Mouse (Mus musculus) cerebellum, postnatal 25 days (tissue): Measurements from ENCODE around the gene Mettl7a2.

Source experiments
- DNase-seq, 2 experiments: peaks; one replicate each; pipeline ENCODE4 v3.0.0; 2021; ENCODE audit warnings: mixed read lengths in 2 of 2

The Mettl7a2 gene

DNA sequence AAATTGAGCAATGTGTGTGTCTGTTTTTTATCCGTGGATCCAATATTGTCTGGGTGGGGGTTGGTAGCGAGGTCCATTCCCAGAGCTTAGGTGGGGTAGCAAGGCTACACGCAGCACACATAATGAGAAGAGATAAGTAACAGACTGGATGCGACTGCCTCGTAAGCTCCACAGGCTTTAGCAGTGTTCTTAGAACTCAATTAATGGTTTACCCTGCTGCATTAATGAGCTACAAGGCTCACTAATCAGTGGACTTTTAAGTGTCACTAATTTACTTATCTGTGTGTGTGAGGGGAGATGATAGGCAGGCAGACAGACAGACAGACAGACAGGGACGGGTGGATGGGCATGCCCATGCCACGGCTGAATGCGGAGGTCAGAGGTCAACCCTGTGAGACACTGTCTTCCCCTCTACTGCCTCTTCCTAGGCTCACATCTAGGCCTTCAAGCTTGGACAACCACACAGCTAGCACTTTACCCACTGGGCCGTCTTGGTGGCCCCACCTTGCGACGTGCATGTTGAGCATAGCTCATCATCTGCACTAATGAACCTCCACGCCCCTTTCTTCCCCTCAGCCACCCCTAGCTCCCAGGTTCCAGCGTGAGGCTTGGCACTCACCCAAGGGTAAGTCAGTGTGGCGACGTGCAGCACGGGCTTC, 47.7 kb downstream of the Mettl7a2 start:
- DNase-seq, result no peak

- DNase-seq, result no peak
These were observed 48.8 kb downstream of the Mettl7a2 start for GRCm38 (mm10) chr15:100401811-100402210.

- DNase-seq, result no peak
These were observed 49.3 kb downstream of the Mettl7a2 start for GRCm38 (mm10) chr15:100402347-100402746.

DNA sequence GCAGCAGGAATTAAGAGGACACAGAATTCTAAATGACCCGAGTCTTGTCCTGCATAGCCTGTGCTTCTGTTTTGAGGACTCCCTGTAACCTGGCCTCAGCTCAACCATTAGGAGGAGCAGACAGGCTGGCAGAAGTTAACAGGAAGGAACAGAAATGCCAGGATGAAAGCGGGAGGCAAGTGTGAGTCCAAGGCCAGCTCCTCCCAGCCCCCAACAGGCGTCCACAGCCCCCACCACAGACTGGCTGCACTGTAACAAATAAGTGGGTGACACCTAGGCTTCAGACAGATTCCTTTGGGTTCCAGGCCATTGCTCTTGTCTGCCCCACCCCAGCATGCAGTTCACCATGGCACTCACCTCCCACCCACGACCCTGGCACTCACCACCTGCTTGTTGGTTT, 49.8 kb downstream of the Mettl7a2 start:
- no peak for DNase-seq

GRCm38 (mm10) chr15:100403318-100404000, 50.5 kb downstream of the Mettl7a2 start:
- no peak for DNase-seq

GRCm38 (mm10) chr15:100406088-100406487, 53.1 kb downstream of the Mettl7a2 start:
- DNase-seq, result no peak

DNA sequence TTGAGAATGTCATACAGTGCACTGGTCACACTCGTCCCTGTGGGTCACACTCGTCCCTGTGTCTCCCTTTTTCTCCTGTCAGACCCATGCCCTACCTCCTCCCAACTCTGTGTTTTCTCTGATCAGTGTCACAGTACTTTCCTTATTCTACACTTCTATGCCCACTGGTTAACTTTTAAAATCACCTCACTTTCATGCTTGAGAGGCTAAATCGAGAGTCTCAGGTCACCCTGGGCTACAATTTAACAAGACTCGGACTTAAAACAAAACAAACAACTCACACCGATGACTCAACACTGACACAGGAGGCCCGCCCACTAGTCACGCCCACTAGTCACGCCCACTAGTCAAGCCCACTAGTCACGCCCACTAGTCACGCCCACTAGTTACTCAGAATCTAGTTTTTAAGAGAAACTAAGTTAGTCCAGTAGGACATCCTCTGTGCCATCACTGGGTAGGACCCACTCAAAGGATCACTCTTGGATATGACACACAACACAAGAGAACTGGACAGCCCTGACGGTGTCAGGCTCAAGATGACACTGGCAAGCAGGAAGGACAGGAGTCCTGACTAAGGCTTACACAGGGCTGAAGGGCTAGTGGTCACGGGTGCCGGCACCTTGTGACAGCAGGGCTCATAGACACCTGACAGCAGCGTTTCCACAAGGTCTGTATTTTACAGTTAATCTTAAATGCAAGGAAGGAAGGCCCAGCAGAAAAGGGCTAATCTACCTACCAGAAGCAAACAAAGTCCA, 58.1 kb downstream of the Mettl7a2 start:
- DNase-seq, result no peak
